Mouse (Mus musculus) kidney, adult 2 months (tissue): ENCODE measurements around the gene Suz12.
"Not testable (repeated sequence)": the region's sequence is repeated elsewhere in the genome, so short reads cannot be mapped to it uniquely, and the experiment has no call there.

ENCODE experiments used
- CTCF ChIP-seq: fragments of 200-500 bp; conservative IDR thresholded peaks from 2 replicates; pipeline ENCODE4 v1.5.1; 2011; ENCODE audit warnings: low read depth, mild to moderate bottlenecking, control low read depth, low read length, moderate library complexity, mixed read lengths; ENCODE audit not compliant: insufficient read depth, insufficient read length
- POLR2A ChIP-seq: fragments of 200-500 bp; IDR thresholded peaks from one replicate; pipeline ENCODE4 v1.6.1; 2011; ENCODE audit warnings: low read depth, low read length, control low read depth

- TF ChIP-seq CTCF, POLR2A: not testable (repeated sequence)
Measured at GRCm38 (mm10) chr11:79977061-79977460, 15.8 kb upstream of the Suz12 start.
